Mouse (Mus musculus): Measurements from ENCODE around the gene Plekhg6.

Gene Plekhg6

GRCm38 (mm10) chr6:125352811-125353210, 27.8 kb downstream of the Plekhg6 start:
- DNase-seq: no peak

GRCm38 (mm10) chr6:125352046-125352384, 28.6 kb downstream of the Plekhg6 start:
- DNase-seq: no peak

DNA sequence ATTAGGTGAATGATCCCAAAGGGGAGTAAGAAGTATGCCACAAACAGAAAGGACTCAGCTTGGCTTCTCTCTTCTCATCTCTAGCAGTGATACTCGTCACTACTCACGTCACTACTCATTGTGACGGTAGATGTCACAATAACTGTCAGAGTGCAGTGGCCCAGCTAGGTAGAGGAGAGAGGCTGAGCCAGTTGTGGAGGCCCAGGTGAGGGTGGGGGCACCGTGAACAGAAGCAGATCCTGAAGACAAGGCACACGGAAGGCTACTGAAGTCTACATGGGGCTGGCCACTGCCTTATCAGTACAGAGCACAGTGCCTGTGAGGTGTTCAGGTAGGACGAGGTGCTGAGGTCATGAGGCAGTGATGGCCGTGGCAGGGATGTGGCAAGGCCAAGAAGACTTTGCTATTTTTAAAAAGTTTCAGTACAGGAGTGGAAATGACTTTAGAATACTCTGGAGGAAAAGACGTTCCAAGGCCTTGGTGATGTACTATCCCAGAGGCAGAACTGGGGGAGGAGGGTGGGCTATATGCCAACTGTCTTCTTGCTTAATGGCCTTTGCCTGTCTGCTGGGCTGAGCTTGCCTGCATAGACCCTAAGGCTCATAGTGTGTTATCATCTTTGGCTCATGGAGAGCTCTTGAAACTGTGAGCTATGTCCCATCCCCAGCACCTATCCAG, 29.1 kb downstream of the Plekhg6 start:
- no peak for DNase-seq

DNA sequence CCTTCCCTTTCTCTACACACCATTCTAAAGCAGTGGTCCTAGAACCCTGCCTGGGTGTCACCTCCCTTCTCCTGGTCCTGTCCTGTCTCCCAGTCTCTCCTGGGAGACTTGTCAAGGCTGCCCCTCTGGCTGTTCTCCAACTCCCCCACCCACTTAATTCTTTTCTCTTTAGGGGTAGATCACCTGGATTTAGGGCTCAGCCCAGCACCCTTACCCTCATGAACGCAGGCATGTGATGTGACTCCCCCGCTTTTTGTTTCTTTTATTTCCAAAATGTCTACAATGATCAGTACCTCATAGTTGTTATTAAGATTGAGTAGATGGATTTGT, 29.6 kb downstream of the Plekhg6 start:
- no peak for DNase-seq

GRCm38 (mm10) chr6:125350231-125350994, 30.2 kb downstream of the Plekhg6 start:
- no peak for DNase-seq

GRCm38 (mm10) chr6:125349575-125350230, 30.9 kb downstream of the Plekhg6 start:
- peak in 1 of 2 experiments; percentile 43 for DNase-seq

DNA sequence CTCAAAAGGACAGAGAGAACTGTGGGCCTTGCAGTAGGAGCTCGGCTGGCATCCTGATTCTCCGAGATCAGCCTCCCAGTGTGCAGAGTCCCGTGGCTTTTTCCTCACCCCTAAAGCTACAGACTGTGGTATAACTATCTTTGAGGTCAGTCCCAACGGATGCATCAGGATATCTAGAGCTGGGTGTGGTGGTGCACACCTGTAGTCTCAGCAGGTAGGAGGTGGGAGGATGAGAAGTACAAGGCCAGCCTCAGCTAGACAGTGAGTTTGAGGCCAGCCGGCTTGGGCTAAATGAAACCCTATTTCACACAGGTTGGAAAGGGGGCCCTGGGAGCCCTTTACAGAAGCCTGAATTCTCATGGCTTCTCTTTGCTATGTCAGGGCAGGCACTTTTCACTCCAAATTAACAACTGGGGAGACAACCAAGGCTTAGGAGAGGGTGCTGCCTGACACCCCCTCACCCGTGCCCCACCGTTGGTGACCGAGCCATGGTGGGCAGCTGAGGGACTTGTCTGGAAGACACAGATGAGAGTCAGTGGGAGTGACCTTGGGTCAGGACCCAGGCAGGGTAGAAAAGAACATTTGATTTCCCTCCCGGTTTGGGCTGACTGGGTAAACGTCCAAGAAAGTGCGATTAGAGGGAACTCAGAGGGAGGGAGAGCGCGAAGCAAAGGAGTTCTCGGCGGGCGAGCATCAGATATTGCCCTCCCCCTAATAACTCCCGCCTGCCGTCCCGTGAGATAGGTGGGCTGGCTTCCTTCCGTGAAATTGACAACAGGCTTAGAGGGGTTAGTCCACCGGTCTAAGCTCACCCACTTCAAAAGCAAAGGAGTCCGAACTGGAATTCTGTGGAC, 31.6 kb downstream of the Plekhg6 start, which contains the start of gene Tnfrsf1a:
Tnfrsf1a (plus strand) TSS at position 642 of the 854 bp plus-strand sequence.
- DNase-seq: no peak

GRCm38 (mm10) chr6:125346029-125346428, 34.6 kb downstream of the Plekhg6 start:
- DNase-seq: no peak

- no peak for DNase-seq
Observed at GRCm38 (mm10) chr6:125345625-125346024, 35.0 kb downstream of the Plekhg6 start.

DNA sequence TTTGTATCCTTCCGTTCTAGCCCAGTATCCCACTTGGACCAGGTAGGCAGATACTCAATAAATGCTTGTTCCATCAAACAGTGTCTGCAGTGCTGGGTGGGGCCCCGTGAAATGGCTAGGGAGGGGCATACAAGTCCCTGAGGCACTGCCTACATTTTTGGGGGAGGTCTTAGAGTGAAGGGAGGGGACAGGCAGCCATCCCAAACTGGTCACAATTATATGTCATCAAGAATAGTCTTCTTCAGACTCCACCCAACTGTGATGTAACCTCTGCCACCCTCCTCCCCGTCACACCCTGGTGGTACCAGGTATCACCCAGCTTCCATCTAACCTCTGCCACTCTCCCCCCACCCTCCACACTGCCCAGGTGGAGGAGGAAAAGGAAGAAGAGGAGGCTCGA, 35.7 kb downstream of the Plekhg6 start:
- DNase-seq: no peak

DNA sequence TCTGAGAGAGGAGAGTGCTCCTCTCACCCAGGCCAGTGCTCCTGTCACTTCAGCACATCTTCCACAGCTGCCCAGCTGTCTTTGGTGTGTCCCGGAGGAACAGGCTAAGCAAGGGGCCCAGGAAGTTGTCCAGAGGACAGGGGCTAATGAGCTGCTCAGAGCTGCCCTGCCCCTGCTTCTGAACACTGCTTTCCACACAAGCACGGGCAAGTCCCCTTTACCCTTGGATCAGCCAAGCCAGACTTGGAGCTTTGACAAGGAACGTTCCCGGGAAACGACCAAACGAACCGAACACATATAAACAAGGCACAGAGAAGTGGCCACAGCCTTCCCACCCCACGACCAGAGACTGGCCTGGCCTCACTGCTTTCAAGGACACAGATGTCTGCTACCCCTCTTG, 36.5 kb downstream of the Plekhg6 start:
- DNase-seq: no peak

- no peak for DNase-seq
Observed at GRCm38 (mm10) chr6:125342198-125342597, 38.4 kb downstream of the Plekhg6 start.

DNA sequence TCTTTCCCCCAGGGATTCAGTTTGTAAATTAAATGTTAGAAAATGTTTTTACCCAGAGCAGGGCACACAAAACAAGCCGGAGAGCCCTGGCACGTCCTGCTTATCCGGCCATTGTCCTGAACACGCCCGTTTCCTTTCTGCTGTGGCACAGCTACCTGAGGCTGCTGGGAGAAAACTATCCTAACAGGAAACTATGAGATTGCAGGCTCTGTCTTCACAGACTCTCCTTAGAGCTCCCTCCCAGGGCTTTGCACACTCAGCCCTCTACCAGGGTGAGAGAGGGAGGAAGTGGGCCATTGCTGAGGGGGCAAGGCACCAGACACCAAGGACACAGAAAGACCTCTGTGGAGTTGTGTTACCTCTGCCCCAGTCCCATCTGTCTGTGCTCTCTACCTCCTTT, 40.3 kb downstream of the Plekhg6 start:
- no peak for DNase-seq

DNA sequence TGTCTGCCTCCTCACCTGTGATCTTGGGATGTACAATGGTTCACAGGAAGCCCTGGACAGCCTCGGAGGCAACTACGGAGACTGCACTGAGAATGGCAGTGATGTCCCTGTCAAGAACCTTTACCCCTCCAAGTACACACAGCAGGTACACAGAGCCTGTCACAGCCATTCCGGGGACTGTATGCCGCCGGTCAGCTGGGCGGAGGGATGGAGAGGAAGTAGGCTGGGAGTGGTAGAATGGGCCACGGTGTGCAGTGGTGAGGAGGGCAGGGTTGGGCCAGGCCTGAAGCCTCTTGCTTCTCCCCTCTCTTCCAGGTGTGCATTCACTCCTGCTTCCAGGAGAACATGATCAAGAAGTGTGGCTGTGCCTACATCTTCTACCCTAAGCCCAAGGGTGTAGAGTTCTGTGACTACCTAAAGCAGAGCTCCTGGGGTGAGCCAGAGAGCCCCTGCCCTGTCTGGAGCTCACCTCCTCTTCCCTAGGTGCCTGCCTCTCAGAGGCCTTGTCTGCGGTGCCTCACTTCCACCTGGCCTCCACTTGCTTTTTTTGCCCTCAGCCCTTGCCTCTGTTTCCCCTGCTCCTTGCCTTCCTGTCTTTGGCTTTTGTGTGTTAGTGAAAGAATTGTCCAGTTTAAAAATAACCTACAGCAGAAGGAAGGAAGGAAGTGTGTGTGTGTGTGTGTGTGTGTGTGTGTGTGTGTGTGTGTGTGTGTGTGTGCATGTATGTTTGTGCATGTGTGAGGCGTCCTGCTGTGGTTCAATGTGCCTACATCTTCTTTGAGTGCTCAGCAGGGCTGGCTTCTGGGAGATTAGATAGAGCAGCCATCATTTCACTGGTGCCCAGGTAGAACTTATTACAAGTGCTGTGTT, 41.6 kb downstream of the Plekhg6 start:
- DNase-seq: no peak

GRCm38 (mm10) chr6:125334356-125334755, 46.2 kb downstream of the Plekhg6 start:
- DNase-seq: no peak

- DNase-seq: no peak
Observed at GRCm38 (mm10) chr6:125333112-125333899, 47.3 kb downstream of the Plekhg6 start.

DNA sequence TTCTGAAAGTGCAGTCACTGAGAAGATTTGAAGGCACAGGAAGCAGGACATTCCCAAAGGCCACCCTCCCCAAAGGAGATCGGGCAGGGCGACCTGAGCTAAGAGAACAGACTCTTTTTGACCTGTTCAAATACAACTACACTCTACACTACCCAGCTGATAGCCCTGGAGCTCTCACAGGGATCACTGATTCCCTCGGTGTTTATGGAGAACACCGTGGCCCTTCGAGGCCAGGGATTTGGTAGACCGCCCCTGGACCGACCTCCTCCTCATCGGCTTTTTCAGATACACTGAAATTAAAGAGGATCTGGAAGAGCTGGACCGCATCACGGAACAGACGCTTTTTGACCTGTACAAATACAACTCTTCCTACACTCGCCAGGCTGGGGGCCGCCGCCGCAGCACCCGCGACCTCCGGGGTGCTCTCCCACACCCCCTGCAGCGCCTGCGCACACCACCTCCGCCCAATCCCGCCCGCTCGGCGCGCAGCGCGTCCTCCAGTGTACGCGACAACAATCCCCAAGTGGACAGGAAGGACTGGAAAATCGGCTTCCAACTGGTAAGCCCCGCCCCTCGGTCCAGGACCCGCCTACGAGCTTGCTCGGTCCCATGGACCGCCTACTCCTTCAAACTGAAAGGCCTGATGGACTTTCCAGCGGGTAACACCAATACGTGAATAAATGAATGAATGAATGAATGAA, 49.8 kb downstream of the Plekhg6 start:
- peak; percentile 47 to 61 for DNase-seq

GRCm38 (mm10) chr6:125328243-125328642, 52.4 kb downstream of the Plekhg6 start:
- peak; percentile 24 to 51 for DNase-seq

- no peak for DNase-seq
Observed at GRCm38 (mm10) chr6:125325337-125325736, 55.3 kb downstream of the Plekhg6 start.

- no peak for DNase-seq
Observed at GRCm38 (mm10) chr6:125323547-125323946, 57.0 kb downstream of the Plekhg6 start.

GRCm38 (mm10) chr6:125322794-125323193, 57.8 kb downstream of the Plekhg6 start:
- DNase-seq: no peak

Data from spleen, adult 18-20 months (tissue).